In genomic region chr3:55193351-55193750, GRCm38 (mm10) we compare ENCODE assay signal across 50 mouse cellular contexts. TPM values are rescaled to one million over a fixed set of nuclear protein-coding genes. Genes with fewer than 3 reads are reported as not detected.
"Had no signal": no experiment of that assay in that cellular context is flagged by ENCODE, and none has a peak within 500 bp of the region (broad histone marks: within the 10 kb centered on the region; RNA-seq: fewer than 3 reads in every experiment).

No protein-coding gene starts in this region.

- H3K9me3 ChIP-seq: heart, embryonic 12.5 days; heart, embryonic 13.5 days; heart, embryonic 15.5 days; hindbrain, embryonic 13.5 days; hindbrain, embryonic 15.5 days; intestine, embryonic 15.5 days; kidney, embryonic 15.5 days had no signal

- H3K4me1 ChIP-seq: heart, embryonic 12.5 days; heart, embryonic 13.5 days; heart, embryonic 15.5 days; hindbrain, embryonic 10.5 days; hindbrain, embryonic 12.5 days; hindbrain, embryonic 13.5 days; hindbrain, embryonic 15.5 days; intestine, embryonic 15.5 days; kidney, embryonic 15.5 days had no signal

- DNase-seq: heart, postnatal 10 days; heart, postnatal 14 days; heart, postnatal 36 days; heart, postnatal 4 days; kidney, adult 11 months; kidney, adult 18-20 months; kidney, adult 2 months; kidney, adult 8-10 months; kidney, adult 9 months; kidney, postnatal 10 days; kidney, postnatal 14 days; kidney, postnatal 25 days; kidney, postnatal 36 days; kidney, postnatal 4 days; layer of hippocampus, adult 9-11 months; layer of hippocampus, postnatal 36 days had no signal

- H3K36me3 ChIP-seq: heart, embryonic 12.5 days; heart, embryonic 13.5 days; heart, embryonic 15.5 days; hindbrain, embryonic 10.5 days; hindbrain, embryonic 12.5 days; hindbrain, embryonic 13.5 days; hindbrain, embryonic 15.5 days; intestine, embryonic 15.5 days; kidney, embryonic 15.5 days had no signal

- H3K27ac ChIP-seq: heart, embryonic 13.5 days; heart, embryonic 15.5 days; hindbrain, embryonic 10.5 days; hindbrain, embryonic 12.5 days; hindbrain, embryonic 13.5 days; hindbrain, embryonic 14.5 days; hindbrain, embryonic 15.5 days; hindbrain, postnatal 0 days; intestine, embryonic 15.5 days; kidney, embryonic 15.5 days; kidney, postnatal 0 days; layer of hippocampus, adult 2 months; left cerebral cortex, adult 2 months had no signal

- H3K9ac ChIP-seq: heart, embryonic 12.5 days; heart, embryonic 13.5 days; heart, embryonic 15.5 days; hindbrain, embryonic 12.5 days; hindbrain, embryonic 13.5 days; hindbrain, embryonic 14.5 days; hindbrain, embryonic 15.5 days; intestine, embryonic 15.5 days; kidney, embryonic 15.5 days had no signal

- H3K4me3 ChIP-seq: heart, embryonic 12.5 days; heart, embryonic 13.5 days; heart, embryonic 15.5 days; hindbrain, embryonic 10.5 days; hindbrain, embryonic 12.5 days; hindbrain, embryonic 13.5 days; hindbrain, embryonic 15.5 days; intestine, embryonic 15.5 days; kidney, embryonic 15.5 days; layer of hippocampus, adult 2 months; left cerebral cortex, adult 2 months had no signal

- H3K4me2 ChIP-seq: heart, embryonic 11.5 days; heart, embryonic 12.5 days; heart, embryonic 13.5 days; heart, embryonic 15.5 days; hindbrain, embryonic 12.5 days; hindbrain, embryonic 13.5 days; hindbrain, embryonic 14.5 days; hindbrain, embryonic 15.5 days; intestine, embryonic 15.5 days; kidney, embryonic 15.5 days had no signal

- H3K27me3 ChIP-seq: heart, embryonic 12.5 days; heart, embryonic 13.5 days; heart, embryonic 15.5 days; hindbrain, embryonic 12.5 days; hindbrain, embryonic 13.5 days; hindbrain, embryonic 15.5 days; intestine, embryonic 15.5 days; kidney, embryonic 15.5 days had no signal

- ATAC-seq: hindbrain, embryonic 16.5 days; hindbrain, postnatal 0 days; inflammation-experienced regulatory T-cells, adult 6 months; intestine, embryonic 15.5 days; intestine, embryonic 16.5 days; intestine, postnatal 0 days had no signal

RNA-seq across cellular contexts. Expression of gene Sohlh2, which starts 11.5 kb away (rescaled TPM):
- total RNA-seq: heart, postnatal 10 days; heart, postnatal 14 days; heart, postnatal 36 days; hematopoietic stem cell, adult 5-6 weeks; hindbrain, postnatal 0 days; layer of hippocampus, adult 18-20 months; layer of hippocampus, adult 2 months; layer of hippocampus, adult 8-10 months; layer of hippocampus, postnatal 10 days; layer of hippocampus, postnatal 14 days; layer of hippocampus, postnatal 25 days; layer of hippocampus, postnatal 36 days; left cerebral cortex, adult 18-20 months; left cerebral cortex, adult 2 months had no signal
- polyA plus RNA-seq: heart, embryonic 11.5 days; heart, embryonic 13.5 days; heart, embryonic 14.5 days; heart, postnatal 0 days; hindbrain, embryonic 10.5 days; hindbrain, embryonic 11.5 days; hindbrain, embryonic 12.5 days; hindbrain, embryonic 13.5 days; inflammation-experienced regulatory T-cells, adult 6 months; intestine, embryonic 14.5 days; intestine, embryonic 16.5 days; intestine, postnatal 0 days; kidney, adult 2 months; kidney, embryonic 14.5 days; kidney, embryonic 15.5 days; kidney, embryonic 16.5 days; kidney, postnatal 0 days; large intestine, adult 2 months had no signal

RNA-seq across cellular contexts. Expression of gene Dclk1, which starts 48.8 kb away (rescaled TPM):
- total RNA-seq: hematopoietic stem cell, adult 5-6 weeks had no signal

RNA-seq across cellular contexts. Expression of gene Ccdc169, which starts 56.2 kb away (rescaled TPM):
- total RNA-seq: heart, postnatal 36 days; hematopoietic stem cell, adult 5-6 weeks; hindbrain, postnatal 0 days; layer of hippocampus, postnatal 14 days had no signal
- polyA plus RNA-seq: heart, embryonic 11.5 days; heart, embryonic 14.5 days; heart, embryonic 15.5 days; heart, embryonic 16.5 days; heart, postnatal 0 days; hindbrain, embryonic 14.5 days; hindbrain, postnatal 0 days; inflammation-experienced regulatory T-cells, adult 6 months; intestine, embryonic 14.5 days; intestine, embryonic 16.5 days; kidney, embryonic 14.5 days; kidney, embryonic 16.5 days; large intestine, adult 2 months had no signal
